Mouse (Mus musculus) monocyte, adult 2 months (primary cell): Measurements from ENCODE around the gene Gigyf2.
A peak's percentile ranks its signal among the peaks of the same experiment; 100 is the strongest.

Experiments
- DNase-seq, 2 experiments: peaks; one replicate each; pipeline ENCODE4 v3.0.0; 2022; ENCODE audit warnings: low spot score in 2 of 2, low read depth in 1 of 2

Gigyf2 gene

DNA sequence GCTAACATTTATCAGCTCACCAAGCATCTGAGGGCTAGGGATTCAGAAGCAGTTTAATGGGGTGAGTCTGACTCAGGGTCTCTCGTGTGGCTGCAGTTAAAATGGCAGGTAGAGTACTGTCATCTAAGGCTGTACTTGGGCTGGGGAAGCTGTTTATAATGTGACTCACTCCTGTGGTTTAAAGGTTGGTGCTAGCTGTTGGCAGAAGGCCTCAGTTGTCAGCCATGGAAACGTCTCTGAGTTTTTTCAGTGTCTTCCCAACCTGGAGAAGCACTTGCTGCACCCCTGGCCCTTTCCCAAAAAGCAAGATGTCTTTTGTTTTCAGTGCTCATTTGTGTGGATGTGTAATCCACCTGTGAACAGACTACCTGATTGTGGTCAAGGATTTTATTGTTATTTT is 10.9 kb upstream of the Gigyf2 start:
- no peak for DNase-seq

DNA sequence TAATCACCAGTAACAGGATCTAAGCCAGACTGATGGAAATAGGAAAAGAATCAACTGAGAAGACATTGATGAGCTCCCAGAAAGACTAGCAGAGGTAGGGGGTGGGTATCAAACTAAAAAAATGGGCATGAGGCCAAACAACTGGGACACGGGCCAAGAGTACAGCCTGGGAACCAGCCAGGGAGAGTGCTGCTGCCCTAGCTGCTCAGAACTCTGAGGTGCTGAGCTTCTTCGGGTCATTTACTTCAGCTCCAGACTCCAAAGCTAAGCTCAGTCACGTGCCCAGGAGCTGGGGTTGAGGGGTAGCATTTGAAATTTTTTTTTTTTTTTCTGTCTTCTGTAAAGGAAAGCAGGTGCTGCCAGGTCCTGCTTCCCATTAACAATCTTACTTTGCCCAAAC is 10.1 kb upstream of the Gigyf2 start:
- DNase-seq: no peak

DNA sequence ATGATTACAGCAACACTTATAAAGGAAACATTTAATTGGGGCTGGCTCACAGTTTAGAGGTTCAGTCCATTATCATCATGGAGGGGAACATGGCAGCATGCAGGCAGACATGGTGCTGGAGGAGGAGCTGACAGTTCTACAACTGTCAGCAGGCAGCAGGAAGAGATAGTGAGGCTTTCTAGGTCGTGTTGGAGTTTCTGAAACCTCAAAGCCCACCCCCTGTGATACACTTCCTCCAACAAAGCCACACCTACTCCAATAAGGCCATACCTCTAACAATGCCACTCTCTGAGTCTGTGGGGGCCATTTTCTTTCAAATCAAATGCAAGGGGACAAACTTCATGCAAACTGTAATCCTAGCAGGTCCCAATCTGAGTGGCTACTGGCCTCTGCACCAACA is 5.7 kb upstream of the Gigyf2 start:
- no peak for DNase-seq

DNA sequence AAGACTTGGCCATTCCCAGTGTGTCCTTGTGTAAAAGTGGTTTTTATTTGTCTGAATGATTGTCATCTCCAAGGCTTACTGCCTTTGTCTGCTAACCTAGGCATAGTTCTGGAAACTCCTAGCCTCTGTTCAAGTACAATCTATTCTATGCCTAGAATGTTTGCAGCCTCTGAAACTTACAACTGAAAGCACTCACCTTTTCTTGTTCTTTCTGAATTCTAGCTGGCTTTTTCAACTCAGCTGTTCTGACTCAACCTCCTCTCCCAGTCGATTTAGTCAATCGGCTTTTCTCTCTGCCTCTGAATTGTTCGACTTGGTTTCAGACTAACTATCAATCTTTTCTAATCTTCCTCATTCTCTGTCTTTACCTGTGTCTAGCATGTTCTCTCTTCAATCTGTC is 4.0 kb upstream of the Gigyf2 start:
- no peak for DNase-seq

DNA sequence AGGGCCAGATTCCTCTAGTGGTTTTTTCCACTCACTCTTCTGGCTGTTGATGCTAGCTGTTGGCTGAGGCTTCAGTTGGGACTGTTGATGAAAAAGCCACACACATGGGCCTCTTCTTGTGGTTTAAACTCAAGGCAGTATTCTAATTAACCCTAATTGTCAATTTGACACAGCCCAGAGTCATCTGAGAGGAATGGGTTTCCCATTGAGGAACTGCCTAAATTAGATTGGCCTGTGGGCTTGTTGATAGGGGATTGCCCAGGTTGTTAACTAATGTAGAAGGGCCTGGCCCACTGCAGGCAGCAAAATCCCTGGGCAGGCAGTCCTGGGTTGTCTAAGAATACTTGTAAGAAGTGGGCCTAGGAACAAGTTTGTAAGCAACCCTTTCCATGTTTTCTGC is 2.1 kb upstream of the Gigyf2 start:
- DNase-seq: no peak

DNA sequence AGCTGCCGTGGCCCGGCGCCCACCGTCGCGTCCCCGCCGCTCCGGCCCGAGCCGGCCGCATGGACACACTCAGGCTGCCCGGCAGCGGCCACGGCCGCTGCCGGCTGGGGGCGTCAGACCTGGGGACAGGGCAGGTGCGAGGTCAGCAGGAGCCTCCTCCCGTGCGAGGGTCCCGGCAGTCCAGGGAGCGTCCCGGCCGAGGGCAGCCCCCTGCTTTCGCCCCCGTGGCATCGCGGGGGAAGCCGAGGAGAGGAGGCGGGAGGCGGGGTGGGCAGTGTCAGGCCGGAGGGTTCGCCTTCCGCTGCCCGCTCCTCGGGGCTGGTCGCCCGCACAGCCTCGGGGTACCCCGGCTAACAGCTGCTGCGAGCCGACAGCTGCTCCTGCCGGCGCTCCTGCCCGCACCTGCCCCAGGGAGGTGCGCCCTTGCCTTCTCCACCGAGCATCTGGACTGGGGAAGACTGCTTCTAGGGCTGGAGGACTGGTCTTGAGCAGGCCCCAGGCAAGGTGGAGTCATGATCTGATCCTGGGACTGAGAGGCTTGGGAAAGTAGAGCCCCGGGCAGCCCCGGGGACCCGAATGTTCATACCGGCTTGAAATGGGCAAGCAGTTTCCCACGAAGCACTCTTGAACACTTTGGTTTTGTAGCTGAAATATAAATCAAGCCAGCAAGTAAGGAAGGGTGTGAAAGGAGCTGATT is 515 bp downstream of the Gigyf2 start:
- DNase-seq: peak in 1 of 2 experiments; percentile 24

DNA sequence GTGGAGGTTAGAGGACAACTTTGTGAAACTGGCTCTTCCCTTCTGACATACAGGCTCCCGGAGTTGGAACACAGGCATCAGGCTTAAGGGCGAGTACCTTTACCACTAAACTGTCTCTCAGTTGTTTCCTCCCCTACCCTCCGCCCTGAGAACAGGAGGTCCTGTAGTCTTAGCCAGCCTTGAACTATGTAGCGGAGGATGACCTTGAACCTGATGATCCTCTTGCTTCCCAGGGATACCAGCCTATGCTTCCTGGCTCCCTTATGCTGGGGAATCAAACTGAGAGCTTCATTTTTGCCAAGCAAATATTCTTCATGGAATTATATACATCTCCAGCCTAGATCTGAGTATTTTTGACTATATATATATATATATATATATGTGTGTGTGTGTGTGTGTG is 5.0 kb downstream of the Gigyf2 start:
- no peak for DNase-seq

DNA sequence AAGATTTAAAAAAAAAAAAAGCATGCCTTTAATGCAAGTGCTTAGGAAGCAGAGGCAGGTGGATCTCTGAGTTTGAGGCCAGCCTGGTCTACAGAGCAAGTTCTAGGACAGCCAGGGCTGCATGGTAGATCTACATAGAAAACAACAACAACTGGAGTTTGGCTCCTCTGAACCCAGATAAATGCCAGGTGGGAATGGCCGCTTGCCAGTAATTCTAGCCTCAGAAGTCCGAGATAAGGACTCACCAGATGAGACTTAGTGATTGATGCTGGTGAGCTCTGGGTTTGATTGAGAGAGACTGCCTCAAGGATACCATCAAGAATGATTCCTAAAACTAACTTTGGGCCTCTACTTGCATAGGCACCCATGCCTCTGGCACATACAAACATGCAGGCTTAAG is 23.8 kb downstream of the Gigyf2 start:
- DNase-seq: no peak

DNA sequence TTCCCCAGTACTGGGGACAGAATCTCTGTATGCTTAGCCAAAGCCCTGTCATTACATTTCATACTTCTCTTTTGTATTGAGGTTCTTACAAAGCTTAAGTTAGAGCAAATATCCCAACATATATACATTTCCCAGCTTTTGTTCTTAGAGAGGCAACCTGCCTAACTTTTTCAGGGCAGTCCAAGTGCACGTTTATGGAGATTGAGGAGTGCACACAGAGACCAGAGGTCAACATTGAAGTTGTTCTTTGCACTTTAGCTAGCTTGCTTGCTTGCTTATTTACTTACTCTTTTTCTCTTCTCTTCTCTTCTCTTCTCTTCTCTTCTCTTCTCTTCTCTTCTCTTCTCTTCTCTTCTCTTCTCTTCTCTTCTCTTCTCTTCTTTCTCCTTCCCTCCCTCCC is 33.5 kb downstream of the Gigyf2 start:
- DNase-seq: no peak

DNA sequence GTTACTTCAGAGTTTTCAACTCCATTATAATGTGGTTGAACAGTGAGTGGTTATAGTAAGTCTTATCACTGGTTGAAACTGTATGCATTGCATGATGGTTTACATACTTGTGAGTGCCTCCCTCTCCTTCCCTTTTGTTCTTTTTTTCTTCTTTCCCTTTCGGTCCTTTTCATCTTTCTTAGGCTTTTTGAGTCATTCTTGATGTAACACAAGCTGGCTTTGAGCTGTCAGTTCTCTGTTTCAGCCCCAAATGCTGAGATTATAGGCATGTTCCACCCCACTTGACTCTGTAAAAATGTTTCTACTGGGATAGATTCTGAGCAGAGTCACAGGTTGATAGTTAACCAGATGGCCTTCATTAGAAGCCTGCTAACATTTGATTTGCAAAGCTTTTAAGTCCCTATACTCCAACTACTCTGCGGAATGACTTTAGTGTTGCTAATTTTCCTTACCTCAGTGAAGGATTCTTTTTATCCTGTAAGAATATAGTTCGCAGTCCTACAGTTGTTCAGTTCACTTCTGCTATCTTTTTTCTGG is 51.3 kb downstream of the Gigyf2 start:
- DNase-seq: no peak

DNA sequence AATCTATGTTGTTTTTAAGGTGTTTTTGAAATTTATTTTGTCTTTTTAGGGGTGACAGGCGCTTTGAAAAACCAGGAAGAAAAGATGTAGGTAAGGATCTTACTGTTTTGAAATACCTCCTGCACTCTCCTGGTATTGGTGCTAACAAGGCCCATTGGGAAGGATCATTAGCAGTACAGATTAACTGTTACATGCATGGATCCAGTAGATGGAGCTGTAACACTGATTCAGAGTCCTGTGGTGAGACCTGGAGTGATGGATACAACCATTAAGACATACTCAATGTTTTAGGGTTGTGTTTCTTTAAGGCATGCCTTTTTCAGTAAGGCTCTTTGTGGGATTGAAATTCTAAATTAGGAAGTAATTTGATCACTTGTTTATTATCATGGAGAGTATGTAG is 53.1 kb downstream of the Gigyf2 start:
- DNase-seq: no peak

DNA sequence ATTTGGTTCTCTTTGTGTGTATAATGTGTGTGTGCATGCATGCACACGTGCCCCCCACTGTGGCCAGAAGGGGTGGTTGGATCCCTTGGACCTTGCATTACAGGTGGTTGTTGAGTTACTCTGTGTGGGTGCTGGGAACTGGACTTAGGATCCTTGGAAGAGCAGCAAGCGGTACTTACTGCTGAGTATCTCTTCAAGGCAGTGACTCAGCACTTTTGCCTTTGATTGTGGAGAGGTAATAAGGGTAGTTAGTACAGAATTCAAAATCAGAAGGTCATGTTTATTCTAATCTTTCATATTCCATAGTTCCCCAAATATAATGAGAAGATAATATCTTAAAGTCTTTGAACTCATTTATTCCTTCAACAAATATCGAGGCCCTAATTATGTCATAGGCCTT is 54.4 kb downstream of the Gigyf2 start:
- DNase-seq: no peak

DNA sequence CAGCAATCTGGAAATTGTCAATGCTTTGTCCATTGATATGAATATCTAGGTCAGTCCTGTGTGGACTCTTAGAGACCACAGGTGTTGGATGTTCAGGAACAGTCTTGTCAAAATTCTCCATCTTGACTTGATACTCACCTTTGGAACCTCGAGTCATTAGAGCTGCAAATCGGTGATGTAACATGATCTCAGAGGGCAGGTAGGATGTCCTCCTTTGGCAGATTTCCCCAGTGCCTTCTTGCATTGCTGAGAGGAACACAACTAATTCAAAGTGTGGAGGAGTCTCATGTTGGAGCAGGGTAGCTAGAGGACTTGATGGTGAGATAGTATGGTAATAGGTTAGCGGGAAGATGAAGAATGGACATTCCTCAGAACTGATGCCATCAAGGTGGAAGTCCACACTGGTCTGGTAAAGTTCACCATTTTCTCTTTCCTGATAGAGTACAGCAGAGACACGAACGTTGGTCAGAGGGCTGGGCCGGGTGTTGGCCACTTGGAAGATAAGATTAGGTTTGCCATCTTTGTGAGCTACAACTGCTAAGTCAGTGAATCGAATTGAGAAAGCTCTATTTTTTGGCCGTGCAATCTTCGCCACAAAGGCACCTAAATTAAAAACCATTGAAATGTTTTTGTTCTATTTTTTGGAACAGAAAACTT is 59.8 kb downstream of the Gigyf2 start:
- no peak for DNase-seq

DNA sequence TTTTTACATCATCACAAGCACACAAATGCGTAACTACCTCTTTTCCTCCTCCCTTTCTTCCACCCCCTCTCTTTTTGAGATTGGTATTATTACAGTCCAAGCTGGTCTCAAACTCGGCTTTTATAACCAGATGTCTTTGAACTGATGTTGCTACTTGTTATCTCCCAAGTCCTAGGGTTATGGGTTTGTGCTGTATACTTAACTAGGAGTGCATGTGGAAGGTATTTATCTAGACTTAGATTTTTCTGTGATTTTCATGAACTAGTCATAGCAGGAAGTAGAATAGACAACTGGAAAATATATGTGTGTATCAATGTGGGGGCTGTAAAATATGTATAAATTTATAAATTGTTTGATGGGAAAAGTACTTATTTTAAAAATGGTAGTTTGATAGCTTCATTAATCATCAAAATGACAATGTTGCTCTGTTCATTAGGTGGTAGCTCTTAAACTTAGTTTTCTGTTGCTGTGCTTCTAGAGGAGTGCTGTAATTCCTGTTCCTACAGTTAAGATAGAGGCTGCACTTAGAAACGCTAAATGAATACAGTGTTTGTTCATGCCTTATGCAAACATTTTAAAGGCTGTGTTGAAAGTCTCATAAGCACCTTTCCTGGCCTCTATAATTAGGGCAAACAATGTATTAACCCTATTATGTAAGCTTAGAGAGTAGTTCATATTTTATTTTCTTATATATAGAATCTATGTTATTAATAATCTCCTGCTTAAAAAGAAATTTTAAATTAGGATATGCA is 66.8 kb downstream of the Gigyf2 start:
- DNase-seq: no peak

DNA sequence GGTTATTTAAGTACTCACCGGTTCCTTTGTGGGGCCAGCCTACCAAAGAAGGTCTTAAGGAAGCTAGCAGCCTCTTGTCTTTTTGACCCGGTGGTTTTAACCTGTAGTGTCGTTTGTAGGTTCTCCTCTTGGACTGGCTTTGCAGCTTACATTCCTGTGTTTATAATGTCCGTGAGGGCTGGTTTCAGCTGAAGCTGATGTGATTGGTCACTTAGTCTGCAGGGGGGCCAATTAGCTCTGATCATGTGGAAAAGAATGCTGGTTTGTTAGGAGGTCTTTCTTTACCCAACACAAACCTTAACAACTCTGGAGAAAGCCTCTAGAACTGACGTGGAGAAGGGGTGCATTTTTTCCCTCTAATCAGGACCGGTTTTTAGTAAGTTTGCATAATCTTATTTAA is 67.8 kb downstream of the Gigyf2 start, which contains the start of gene Kcnj13:
Gene Kcnj13, minus strand, starts transcription at position 136 of the 400 bp plus-strand sequence.
- DNase-seq: no peak

DNA sequence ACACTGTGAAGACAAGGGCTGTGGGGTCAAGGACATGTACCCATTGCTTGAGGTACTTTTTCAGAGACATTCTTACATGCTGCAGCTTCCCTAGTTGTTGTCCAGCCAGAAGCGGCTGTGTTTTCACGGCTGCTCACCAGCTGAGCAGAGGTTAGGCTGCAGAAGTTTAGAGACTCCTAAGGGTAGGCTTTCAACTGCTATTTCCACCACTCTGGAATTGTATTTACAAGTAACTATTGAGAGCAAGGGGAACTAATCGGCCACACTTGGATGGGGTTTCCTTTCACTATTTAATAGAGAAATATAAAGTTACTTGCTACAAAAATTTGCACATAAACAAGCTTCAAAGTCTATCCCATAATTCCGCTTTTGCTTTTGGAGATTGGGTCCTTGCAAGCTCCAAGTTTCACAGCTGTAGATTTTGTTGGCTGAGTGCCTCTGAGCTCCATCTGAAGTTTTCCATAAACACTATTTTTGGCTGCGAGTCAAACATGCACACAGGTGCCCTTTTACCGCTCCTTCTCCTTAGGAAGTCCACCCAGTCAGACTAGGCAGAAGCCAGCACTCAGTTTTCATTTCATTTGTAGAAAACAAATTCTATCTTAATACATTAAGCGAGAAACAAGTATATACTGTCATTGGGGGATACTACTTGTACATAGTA is 70.3 kb downstream of the Gigyf2 start:
- DNase-seq: no peak

DNA sequence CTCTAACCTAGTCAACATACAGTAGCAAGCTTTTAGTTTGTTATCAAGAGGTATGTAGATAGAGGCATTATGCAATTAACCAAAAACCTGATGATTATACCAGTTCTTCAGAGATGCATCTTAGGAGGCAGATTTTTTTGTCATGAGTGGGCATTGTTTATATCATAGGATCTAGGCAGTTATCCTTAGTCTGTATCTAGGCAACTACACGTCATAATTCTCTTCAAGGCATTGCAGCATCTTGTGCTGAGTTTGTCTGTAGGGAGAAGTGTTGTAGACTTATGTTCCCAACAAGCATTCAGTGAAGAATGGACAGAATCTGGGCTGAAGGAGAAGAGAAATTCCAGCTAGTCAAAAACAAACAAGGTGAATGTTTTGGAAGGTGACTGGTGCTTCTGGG is 77.9 kb downstream of the Gigyf2 start:
- no peak for DNase-seq

DNA sequence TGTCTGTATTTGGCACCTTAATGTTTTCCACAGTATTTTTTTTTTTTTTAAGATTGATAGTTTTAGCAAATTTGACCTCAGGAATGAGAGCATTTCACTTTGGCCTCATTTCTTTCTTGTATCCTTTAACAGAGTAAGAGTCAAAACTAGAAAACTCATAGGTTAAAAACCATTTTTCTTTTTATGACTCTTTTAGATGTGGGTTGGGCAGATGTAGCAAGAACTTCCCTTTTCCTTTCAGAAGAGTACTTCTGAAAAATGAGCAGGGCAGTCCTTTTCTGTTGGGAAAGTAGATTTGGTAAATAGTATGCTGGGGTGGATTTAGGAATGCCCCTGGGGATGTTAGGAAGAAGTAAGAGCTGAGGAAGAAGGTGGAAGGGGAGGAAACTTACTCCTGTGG is 79.2 kb downstream of the Gigyf2 start:
- DNase-seq: no peak

DNA sequence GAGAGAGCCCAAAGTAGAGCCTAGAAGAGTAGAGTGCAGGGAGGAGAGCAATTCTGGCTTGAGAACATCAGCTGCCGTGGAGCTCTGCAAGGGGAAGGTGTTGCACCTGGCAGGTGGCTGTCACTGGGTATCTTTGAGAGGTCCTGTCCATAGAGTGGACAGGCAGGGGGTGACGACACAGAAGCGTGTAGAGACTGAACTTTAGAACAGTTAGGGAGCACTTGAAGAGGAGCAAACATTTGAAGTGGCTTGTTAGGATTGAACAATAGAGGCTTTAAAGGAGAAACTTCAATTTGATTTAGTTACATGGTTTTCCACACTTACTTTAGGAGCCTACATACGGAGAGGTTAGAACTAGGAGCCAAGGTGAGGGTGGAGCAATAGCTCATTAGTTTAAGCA is 82.6 kb downstream of the Gigyf2 start:
- DNase-seq: no peak

DNA sequence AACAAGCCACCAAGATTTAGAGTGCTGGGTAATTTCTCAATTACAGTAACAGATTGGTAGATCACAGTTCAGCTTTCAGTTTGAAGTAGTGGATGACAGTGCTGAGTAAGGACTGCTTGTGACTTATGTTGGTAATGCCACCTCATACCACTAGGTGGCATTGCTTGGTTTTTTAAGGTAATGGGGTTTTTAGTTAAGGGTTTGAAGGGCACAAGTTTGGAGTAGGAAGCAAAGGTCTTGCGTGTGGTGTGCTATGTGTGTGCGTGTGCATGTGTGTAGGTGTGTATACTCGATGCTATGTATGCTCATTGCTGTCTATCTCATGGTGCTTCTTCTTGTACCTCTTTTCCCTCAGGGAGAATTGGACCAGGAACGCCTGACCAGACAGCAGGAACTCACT is 91.9 kb downstream of the Gigyf2 start:
- DNase-seq: no peak

DNA sequence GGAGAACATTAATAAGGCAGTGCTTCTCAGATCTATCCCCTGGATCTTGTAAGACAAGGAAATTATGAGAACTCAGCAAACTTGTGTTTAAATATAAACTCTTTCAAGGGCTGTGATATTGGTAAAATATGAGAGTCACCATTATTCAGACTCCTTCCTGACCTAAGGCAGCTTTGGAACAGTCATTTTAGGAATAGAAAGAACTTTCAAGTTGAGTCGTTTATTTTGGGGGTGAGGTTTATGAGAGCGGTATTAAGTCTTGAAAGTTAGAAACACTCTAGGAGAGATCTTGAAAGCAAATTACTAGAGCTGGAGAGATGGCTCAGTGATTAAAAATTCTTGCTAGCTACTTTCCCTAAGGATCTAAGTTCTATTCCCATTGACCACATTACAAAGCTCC is 108.3 kb downstream of the Gigyf2 start:
- no peak for DNase-seq

DNA sequence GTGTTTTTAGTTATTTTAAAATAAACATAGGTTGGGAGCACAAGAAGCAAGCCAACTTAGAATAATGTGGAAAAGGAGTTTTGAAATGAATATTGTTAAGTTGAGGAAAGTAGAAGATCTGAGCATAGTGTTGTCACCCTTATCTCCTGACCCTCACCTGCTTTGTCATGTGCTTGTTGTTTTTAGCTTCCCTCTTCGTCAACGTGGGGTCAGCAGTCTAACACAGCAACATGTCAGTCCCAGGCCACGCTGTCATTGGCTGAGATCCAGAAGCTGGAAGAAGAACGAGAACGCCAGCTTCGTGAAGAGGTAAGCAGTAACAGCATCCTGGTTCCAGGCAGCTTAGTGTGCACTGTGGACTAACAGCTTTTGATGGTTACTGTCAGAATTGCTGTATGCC is 109.8 kb downstream of the Gigyf2 start:
- no peak for DNase-seq
